Mouse (Mus musculus) limb, embryonic 14.5 days (tissue): ENCODE data around the gene Rras. TPM values are rescaled to one million over a fixed set of nuclear protein-coding genes. Genes with fewer than 3 reads are reported as not detected.
A peak's percentile ranks its signal among the peaks of the same experiment; 100 is the strongest.

ENCODE experiments used
- ATAC-seq: fragments of 200-750 bp; cut with Nextera tagmentation; 2 replicates; pipeline ENCODE4 v1.8.0; 2017; ENCODE audit warnings: low read depth, moderate number of reproducible peaks, moderate TSS enrichment; ENCODE audit not compliant: low FRiP score
- DNase-seq: peaks from one replicate; pipeline ENCODE4 v3.0.0-alpha.2; 2015; ENCODE audit warnings: low spot score
- H3K27ac ChIP-seq: fragments of 300-500 bp; sonication (generic); replicated peaks from 2 replicates; pipeline ENCODE4 v1.5.1; 2014; ENCODE audit warnings: low read depth, mild to moderate bottlenecking, low read length, moderate library complexity, mixed read lengths
- H3K27me3 ChIP-seq: fragments of 300-500 bp; sonication (generic); 2 replicates; pipeline ENCODE4 v1.6.1; 2014; ENCODE audit warnings: low read length, mixed read lengths; ENCODE audit not compliant: control insufficient read depth, insufficient read depth
- H3K36me3 ChIP-seq: fragments of 300-500 bp; sonication (generic); 2 replicates; pipeline ENCODE4 v1.6.1; 2014; ENCODE audit warnings: mild to moderate bottlenecking, low read length, moderate library complexity, mixed read lengths; ENCODE audit not compliant: control insufficient read depth, insufficient read depth
- H3K4me1 ChIP-seq: fragments of 300-500 bp; sonication (generic); 2 replicates; pipeline ENCODE4 v1.6.1; 2014; ENCODE audit warnings: antibody characterized with exemption, low read length, mixed read lengths; ENCODE audit not compliant: control insufficient read depth, insufficient read depth
- H3K4me2 ChIP-seq: fragments of 300-500 bp; sonication (generic); replicated peaks from 2 replicates; pipeline ENCODE4 v1.6.1; 2014; ENCODE audit warnings: low read depth, mild to moderate bottlenecking, low read length, moderate library complexity; ENCODE audit not compliant: severe bottlenecking
- H3K4me3 ChIP-seq: fragments of 300-500 bp; sonication (generic); replicated peaks from 2 replicates; pipeline ENCODE4 v1.5.1; 2014; ENCODE audit warnings: low read length
- H3K9ac ChIP-seq: fragments of 300-500 bp; sonication (generic); 2 replicates; pipeline ENCODE4 v1.6.1; 2014; ENCODE audit warnings: mild to moderate bottlenecking, low read depth, low read length, moderate library complexity; ENCODE audit not compliant: severe bottlenecking
- H3K9me3 ChIP-seq: fragments of 300-500 bp; sonication (generic); 2 replicates; pipeline ENCODE4 v1.6.1; 2016; ENCODE audit warnings: low read length; ENCODE audit not compliant: control insufficient read depth
- POLR2A ChIP-seq: fragments of 200-500 bp; IDR thresholded peaks from 2 replicates; pipeline ENCODE4 v1.8.0; 2012; ENCODE audit warnings: inconsistent platforms, mild to moderate bottlenecking, moderate library complexity, borderline replicate concordance; ENCODE audit not compliant: insufficient read depth, insufficient read length; ENCODE audit errors: extremely low read depth
- WGBS: fragments of 180-500 bp; shearing (Covaris S2); extraction: QIAGEN DNeasy Blood & Tissue Kit; methylation state at CpG from one replicate; pipeline ENCODE4 v1.1.7; 2014; 5-methylcytosine and 5-hydroxymethylcytosine counted together
- polyA plus RNA-seq, 2 experiments: library from polyadenylated mRNA; depleted of rRNA in 1 of 2; stranded (reverse) in 1 of 2; unstranded in 1 of 2; fragments of >200 nt; fragmentation: Nextera tagmentation in 1 of 2; extraction: Ambion mirVana in 1 of 2; gene quantifications; 2 replicates each; pipeline versions ENCODE4 v1.2.1 to v1.2.3; 2012 to 2014

The Rras gene
- polyA plus RNA-seq, 2 experiments = 42.8 to 53.8 TPM

DNA sequence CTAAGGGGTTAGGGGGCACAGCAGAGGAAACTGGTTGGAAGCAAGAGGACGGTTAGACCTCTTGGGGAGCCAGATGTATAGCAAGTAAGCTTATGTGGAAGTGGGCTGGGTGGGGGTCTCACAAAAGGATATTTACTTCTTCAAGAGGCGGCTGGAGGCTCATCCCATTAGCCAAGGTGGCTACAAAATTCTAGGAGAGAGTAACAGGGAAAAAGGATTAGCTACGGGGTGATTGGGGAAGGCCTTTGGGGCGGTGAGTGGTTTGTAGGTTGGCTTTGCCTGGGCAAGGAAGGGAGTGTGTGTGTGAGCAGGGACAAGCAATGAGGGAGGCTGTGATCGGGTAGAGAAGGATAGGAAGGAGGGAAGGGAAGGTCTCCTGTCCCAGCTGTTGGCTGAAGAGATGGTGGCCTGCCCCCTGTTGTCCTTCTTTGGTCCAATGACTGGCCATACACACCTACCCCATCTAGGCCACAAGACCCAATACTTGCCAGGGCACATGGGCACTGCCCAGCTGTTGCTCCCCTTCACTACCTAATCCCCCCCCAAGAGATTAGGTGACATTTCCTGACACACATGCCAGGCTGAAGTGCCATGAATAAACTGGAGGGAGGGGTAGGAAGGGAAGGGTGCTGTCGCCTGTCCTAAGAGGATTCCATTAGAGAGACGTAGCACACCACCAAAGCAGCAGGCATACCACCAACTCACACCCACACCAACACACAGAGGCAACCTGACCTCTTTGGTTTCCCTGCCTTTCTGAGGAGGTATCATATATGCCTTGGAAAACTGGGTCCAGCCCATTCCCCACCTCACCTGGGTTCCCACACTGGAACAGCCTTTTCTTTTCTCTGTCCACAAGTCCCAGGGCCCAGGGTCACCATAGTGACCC lies 33.6 kb upstream of the Rras start:
- Histone ChIP-seq H3K27ac (0 out of 2 replicates have a peak overlapping the region, but pooled peaks have one; percentile 19), H3K4me1 (peaks cover 19% of the 10 kb centered on the region), H3K9me3 (no peaks in the 10 kb centered on the region), H3K27me3 (no peaks in the 10 kb centered on the region), H3K4me3 (peak overlapping the region; percentile 100; the same call in 1 of the 2 replicates), H3K9ac (no peak overlapping the region), H3K4me2 (peak overlapping the region; percentile 64), H3K36me3 (peaks cover 49% of the 10 kb centered on the region)
- no peak for ATAC-seq
- WGBS = 77% methylated on average over 7 of the region's 7 CpGs
- DNase-seq = no peak
- TF ChIP-seq POLR2A = no peak

DNA sequence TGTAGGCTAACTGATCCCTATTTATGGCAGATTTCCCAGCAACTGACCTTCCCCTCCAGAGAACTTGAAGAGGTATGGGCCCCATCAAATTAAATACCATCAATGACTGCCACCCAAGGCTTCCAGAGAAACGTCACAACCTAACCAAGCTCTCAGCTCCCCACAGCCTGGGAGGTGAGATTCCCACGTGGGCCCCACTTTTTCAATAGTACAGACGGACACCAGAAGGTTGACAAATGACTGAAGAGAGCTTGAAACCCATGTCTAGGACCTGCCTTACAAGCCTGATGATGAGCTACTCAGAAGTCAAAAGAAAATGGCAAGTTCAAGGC lies 33.0 kb upstream of the Rras start:
- peaks cover 44% of the 10 kb centered on the region for H3K36me3 ChIP-seq
- H3K4me2 ChIP-seq = peak overlapping the region; percentile 64
- H3K27ac ChIP-seq = no peak overlapping the region
- TF ChIP-seq POLR2A = no peak
- H3K9me3 ChIP-seq = no peaks in the 10 kb centered on the region
- 37% methylated on average over 3 of the region's 3 CpGs for WGBS
- no peak for DNase-seq
- H3K9ac ChIP-seq = no peak overlapping the region
- peak overlapping the region; percentile 100 for H3K4me3 ChIP-seq
- H3K4me1 ChIP-seq = peaks cover 19% of the 10 kb centered on the region
- no peaks in the 10 kb centered on the region for H3K27me3 ChIP-seq
- no peak for ATAC-seq

DNA sequence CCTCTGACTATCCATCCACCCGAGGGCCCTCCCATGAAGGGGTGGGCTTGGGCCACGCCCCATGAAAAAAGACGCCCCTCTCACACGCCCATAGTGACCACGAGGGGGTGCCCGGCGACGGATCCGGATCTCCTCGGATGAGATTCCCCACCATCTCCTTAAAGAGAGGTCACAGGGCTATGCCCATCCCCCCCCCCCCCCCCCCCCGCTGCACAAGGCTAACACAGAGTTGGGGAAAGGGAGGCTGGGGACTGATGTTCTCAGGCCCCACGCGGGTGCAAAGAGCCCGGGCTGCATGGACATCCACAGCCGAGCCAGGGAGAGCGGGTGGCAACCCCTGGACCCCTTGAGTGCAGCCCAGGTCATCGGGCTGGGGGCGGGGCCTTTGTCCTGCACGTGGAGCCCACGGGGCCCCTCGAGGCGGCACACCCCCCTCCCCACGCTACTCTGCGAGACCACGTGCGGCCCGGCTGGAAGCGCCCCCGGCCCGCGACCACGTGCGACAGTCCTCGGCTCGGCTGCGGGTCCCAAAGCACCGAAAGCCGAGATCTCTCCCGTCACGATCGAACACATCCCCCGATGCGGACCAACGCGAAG lies 32.1 kb upstream of the Rras start:
- H3K27me3 ChIP-seq = no peaks in the 10 kb centered on the region
- H3K4me2 ChIP-seq = peak overlapping the region; percentile 64
- under 1% methylated on average over 44 of the region's 45 CpGs for WGBS
- H3K4me3 ChIP-seq = peak overlapping the region; percentile 100
- DNase-seq = peak; percentile 71
- no peaks in the 10 kb centered on the region for H3K9me3 ChIP-seq
- peak overlapping the region; percentile 91 for H3K27ac ChIP-seq
- H3K9ac ChIP-seq = peak overlapping the region; percentile 98
- no peak for ATAC-seq
- peaks cover 19% of the 10 kb centered on the region for H3K4me1 ChIP-seq
- peaks cover 43% of the 10 kb centered on the region for H3K36me3 ChIP-seq
- no peak for TF ChIP-seq POLR2A

DNA sequence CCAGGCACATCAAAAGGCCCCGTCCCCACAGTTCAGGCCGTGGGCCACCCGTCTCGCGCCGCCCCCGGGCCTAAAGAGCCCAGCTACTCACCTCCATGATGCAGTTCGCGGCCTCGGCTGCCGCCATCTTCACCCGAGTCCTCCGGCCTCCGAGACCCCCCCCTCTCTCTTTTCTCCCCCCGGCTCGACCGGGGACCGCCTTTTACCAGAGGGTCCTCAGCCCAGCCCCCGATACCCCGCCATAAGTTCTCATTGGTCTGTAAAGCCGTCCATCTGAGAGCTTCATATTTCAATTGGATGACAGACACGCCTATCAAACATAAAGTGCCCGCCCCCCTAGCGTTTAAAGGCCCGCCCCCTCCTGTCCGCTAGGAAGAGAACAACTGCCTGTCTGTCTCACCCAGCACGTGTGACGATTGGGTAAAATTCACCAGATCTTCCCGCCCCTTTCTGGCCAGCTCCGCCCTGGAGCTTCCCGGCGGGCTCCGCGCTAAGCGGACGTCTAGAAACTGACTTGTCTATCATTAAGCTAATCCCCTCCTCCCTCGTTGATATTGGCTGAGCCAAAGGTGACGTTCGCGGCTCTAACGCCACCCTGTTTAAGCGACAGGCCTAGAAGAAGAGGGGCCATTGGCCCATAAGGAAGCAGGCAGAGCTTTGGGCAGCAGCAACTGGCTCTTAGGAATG lies 31.4 kb upstream of the Rras start, which contains the start of gene Prmt1:
Prmt1 (minus strand) TSS at position 377 of the 687 bp plus-strand sequence.
- H3K36me3 ChIP-seq = peaks cover 43% of the 10 kb centered on the region
- H3K27ac ChIP-seq = peak within 1 kb of the TSS; percentile 95
- 3% methylated on average over 38 of the region's 42 CpGs for WGBS
- H3K4me2 ChIP-seq = peak within 1 kb of the TSS; percentile 64
- H3K4me3 ChIP-seq = peak within 1 kb of the TSS; percentile 100
- peak; percentile 93; the same call in 1 of the 2 replicates for TF ChIP-seq POLR2A
- H3K9me3 ChIP-seq = no peaks in the 10 kb centered on the region
- H3K4me1 ChIP-seq = peaks cover 19% of the 10 kb centered on the region
- DNase-seq = peak; percentile 100
- ATAC-seq = peak; percentile 96
- H3K9ac ChIP-seq = peak within 1 kb of the TSS; percentile 98
- no peaks in the 10 kb centered on the region for H3K27me3 ChIP-seq
